Mouse (Mus musculus): ENCODE measurements around the gene Gm17428. TPM values are rescaled to one million over a fixed set of nuclear protein-coding genes. Genes with fewer than 3 reads are reported as not detected.

The Gm17428 gene
- polyA plus RNA-seq (2014; fragmentation: Nextera tagmentation; extraction: Ambion mirVana): not detected in 2 replicates

GRCm38 (mm10) chr14:54976633-54977032 is at the start of gene Gm17428:
Gm17428 (plus strand) TSS chr14:54976933.
- Histone ChIP-seq H3K4me2 (ENCODE audit: low read depth) (no peak within 1 kb of the TSS), H3K27ac (ENCODE audit: low read depth, low read length) (no peak within 1 kb of the TSS), H3K4me1 (ENCODE audit: control insufficient read depth, insufficient read depth, low read length) (no peaks in the 10 kb centered on the region), H3K4me3 (ENCODE audit: low read depth, low read length) (no peak within 1 kb of the TSS), H3K9ac (ENCODE audit: low read length) (no peak within 1 kb of the TSS), H3K36me3 (ENCODE audit: control insufficient read depth, insufficient read depth, low read length) (no peaks in the 10 kb centered on the region), H3K27me3 (ENCODE audit: control insufficient read depth, insufficient read depth, low read length) (no peaks in the 10 kb centered on the region), H3K9me3 (ENCODE audit: control insufficient read depth, low read length) (no peaks in the 10 kb centered on the region)
- WGBS: 65% methylated on average over 1 of the region's 1 CpGs
- no peak for DNase-seq (ENCODE audit: low spot score)
- no peak for ATAC-seq (ENCODE audit: insufficient read depth, low FRiP score, low TSS enrichment)

GRCm38 (mm10) chr14:54927296-54927695 is 49.4 kb upstream of the Gm17428 start:
- peak; percentile 18 for DNase-seq (ENCODE audit: low spot score)
- H3K9ac ChIP-seq (ENCODE audit: low read length): peak overlapping the region; percentile 95
- 12% methylated on average over 7 of the region's 7 CpGs for WGBS
- H3K4me1 ChIP-seq (ENCODE audit: control insufficient read depth, insufficient read depth, low read length): peaks cover 24% of the 10 kb centered on the region
- ATAC-seq (ENCODE audit: insufficient read depth, low FRiP score, low TSS enrichment): no peak
- H3K36me3 ChIP-seq (ENCODE audit: control insufficient read depth, insufficient read depth, low read length): peaks cover 2% of the 10 kb centered on the region
- H3K27ac ChIP-seq (ENCODE audit: low read depth, low read length): peak overlapping the region; percentile 96
- peak overlapping the region; percentile 95 for H3K4me2 ChIP-seq (ENCODE audit: low read depth)
- H3K9me3 ChIP-seq (ENCODE audit: control insufficient read depth, low read length): no peaks in the 10 kb centered on the region
- peak overlapping the region; percentile 51 for H3K4me3 ChIP-seq (ENCODE audit: low read depth, low read length)
- H3K27me3 ChIP-seq (ENCODE audit: control insufficient read depth, insufficient read depth, low read length): no peaks in the 10 kb centered on the region

DNA sequence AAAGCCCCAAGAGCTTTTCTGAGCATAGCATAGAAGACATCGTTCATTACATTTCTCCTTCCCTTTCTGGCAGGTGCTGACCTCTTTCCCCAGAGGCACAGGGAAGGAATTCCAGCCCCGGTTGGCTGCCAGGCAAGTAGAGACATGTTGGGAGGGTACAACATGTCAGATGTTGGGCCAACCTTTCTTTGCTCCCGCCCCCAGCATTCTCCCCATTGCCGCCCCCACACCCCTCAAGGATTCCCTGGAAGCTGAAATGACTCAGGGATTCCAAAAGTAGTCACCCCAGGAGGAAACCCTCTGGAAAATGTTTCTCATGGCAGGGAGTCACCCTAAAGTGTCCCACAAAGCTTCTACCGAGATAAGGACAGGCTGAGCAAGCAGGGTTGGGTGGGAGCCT is 46.9 kb upstream of the Gm17428 start:
- Histone ChIP-seq H3K9me3 (ENCODE audit: control insufficient read depth, low read length) (no peaks in the 10 kb centered on the region), H3K9ac (ENCODE audit: low read length) (no peak overlapping the region), H3K27ac (ENCODE audit: low read depth, low read length) (no peak overlapping the region), H3K4me1 (ENCODE audit: control insufficient read depth, insufficient read depth, low read length) (peaks cover 16% of the 10 kb centered on the region), H3K4me3 (ENCODE audit: low read depth, low read length) (no peak overlapping the region), H3K4me2 (ENCODE audit: low read depth) (no peak overlapping the region), H3K27me3 (ENCODE audit: control insufficient read depth, insufficient read depth, low read length) (no peaks in the 10 kb centered on the region), H3K36me3 (ENCODE audit: control insufficient read depth, insufficient read depth, low read length) (no peaks in the 10 kb centered on the region)
- no peak for DNase-seq (ENCODE audit: low spot score)
- ATAC-seq (ENCODE audit: insufficient read depth, low FRiP score, low TSS enrichment): no peak
- WGBS: 76% methylated on average over 5 of the region's 5 CpGs

GRCm38 (mm10) chr14:54930431-54930830 is 46.3 kb upstream of the Gm17428 start:
- WGBS: 37% methylated on average over 2 of the region's 2 CpGs
- no peak overlapping the region for H3K9ac ChIP-seq (ENCODE audit: low read length)
- ATAC-seq (ENCODE audit: insufficient read depth, low FRiP score, low TSS enrichment) (no peak), DNase-seq (ENCODE audit: low spot score) (no peak)
- no peaks in the 10 kb centered on the region for H3K36me3 ChIP-seq (ENCODE audit: control insufficient read depth, insufficient read depth, low read length)
- no peaks in the 10 kb centered on the region for H3K27me3 ChIP-seq (ENCODE audit: control insufficient read depth, insufficient read depth, low read length)
- peaks cover 14% of the 10 kb centered on the region for H3K4me1 ChIP-seq (ENCODE audit: control insufficient read depth, insufficient read depth, low read length)
- no peak overlapping the region for H3K4me2 ChIP-seq (ENCODE audit: low read depth)
- H3K27ac ChIP-seq (ENCODE audit: low read depth, low read length): no peak overlapping the region
- H3K9me3 ChIP-seq (ENCODE audit: control insufficient read depth, low read length): no peaks in the 10 kb centered on the region
- no peak overlapping the region for H3K4me3 ChIP-seq (ENCODE audit: low read depth, low read length)

DNA sequence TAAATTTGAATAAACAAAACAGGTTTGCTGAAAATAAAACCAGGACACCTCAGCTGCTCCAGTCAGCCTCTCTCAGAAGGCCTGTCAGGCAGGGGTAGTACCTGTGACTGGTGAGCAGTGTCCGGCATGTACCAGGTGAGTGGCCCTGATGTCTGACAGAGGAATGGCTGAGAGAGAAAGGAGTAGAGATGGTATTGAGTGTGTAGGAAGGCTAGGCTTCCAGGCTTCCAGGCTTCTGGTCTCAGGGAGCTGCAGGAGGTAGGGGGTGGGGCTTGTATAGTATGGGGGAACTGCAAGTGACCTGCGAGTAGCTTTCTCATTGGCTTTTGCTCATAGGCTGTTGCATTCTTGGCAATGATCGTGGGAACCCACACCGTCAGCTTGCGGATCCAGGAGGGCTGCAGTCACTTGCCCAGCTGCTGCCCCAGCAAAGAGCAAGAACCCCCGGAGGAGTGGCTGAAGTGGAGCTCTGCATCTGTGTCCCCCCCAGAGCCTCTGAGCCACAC is 44.0 kb upstream of the Gm17428 start, which contains the start of gene Il25:
Gene Il25 (plus strand): TSS at position 51 of the 506 bp plus-strand sequence.
- no peak for ATAC-seq (ENCODE audit: insufficient read depth, low FRiP score, low TSS enrichment)
- Histone ChIP-seq H3K4me1 (ENCODE audit: control insufficient read depth, insufficient read depth, low read length) (no peaks in the 10 kb centered on the region), H3K36me3 (ENCODE audit: control insufficient read depth, insufficient read depth, low read length) (no peaks in the 10 kb centered on the region), H3K9ac (ENCODE audit: low read length) (no peak within 1 kb of the TSS), H3K4me2 (ENCODE audit: low read depth) (no peak within 1 kb of the TSS), H3K4me3 (ENCODE audit: low read depth, low read length) (no peak within 1 kb of the TSS), H3K9me3 (ENCODE audit: control insufficient read depth, low read length) (no peaks in the 10 kb centered on the region), H3K27ac (ENCODE audit: low read depth, low read length) (no peak within 1 kb of the TSS), H3K27me3 (ENCODE audit: control insufficient read depth, insufficient read depth, low read length) (no peaks in the 10 kb centered on the region)
- WGBS: 24% methylated on average over 6 of the region's 6 CpGs
- DNase-seq (ENCODE audit: low spot score): no peak

- H3K27ac ChIP-seq (ENCODE audit: low read depth, low read length): peak within 1 kb of the TSS; percentile 51; the same call in 1 of the 2 replicates
- no peak within 1 kb of the TSS for H3K4me3 ChIP-seq (ENCODE audit: low read depth, low read length)
- ATAC-seq (ENCODE audit: insufficient read depth, low FRiP score, low TSS enrichment) (no peak), DNase-seq (ENCODE audit: low spot score) (peak; percentile 31)
- H3K4me2 ChIP-seq (ENCODE audit: low read depth): no peak within 1 kb of the TSS
- no peak within 1 kb of the TSS for H3K9ac ChIP-seq (ENCODE audit: low read length)
- no peaks in the 10 kb centered on the region for H3K9me3 ChIP-seq (ENCODE audit: control insufficient read depth, low read length)
- H3K27me3 ChIP-seq (ENCODE audit: control insufficient read depth, insufficient read depth, low read length): no peaks in the 10 kb centered on the region
- H3K4me1 ChIP-seq (ENCODE audit: control insufficient read depth, insufficient read depth, low read length): no peaks in the 10 kb centered on the region
- H3K36me3 ChIP-seq (ENCODE audit: control insufficient read depth, insufficient read depth, low read length): no peaks in the 10 kb centered on the region
- WGBS: 41% methylated on average over 8 of the region's 8 CpGs
Observed at GRCm38 (mm10) chr14:54935904-54936830, 40.6 kb upstream of the Gm17428 start, which contains the start of gene Cmtm5. Cmtm5 (plus strand) TSS chr14:54936261.

DNA sequence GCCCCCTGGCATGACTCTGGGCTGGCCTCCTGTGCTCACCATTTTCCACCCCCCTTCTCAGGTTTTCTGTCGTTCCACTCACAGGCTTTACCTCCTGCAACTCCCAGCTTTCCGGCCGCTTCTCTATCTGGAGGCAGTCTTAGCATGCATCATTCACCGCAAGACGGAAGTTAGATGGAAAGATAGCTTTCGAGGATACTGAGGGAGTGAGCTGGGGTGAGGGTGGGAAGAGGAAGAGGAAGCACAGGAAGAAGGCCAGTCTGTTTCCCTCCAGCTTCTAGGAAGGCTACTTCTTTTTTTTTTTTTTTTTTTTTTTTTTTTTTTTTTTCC is 39.9 kb upstream of the Gm17428 start:
- no peak overlapping the region for H3K4me3 ChIP-seq (ENCODE audit: low read depth, low read length)
- ATAC-seq (ENCODE audit: insufficient read depth, low FRiP score, low TSS enrichment): no peak
- no peak overlapping the region for H3K9ac ChIP-seq (ENCODE audit: low read length)
- H3K4me1 ChIP-seq (ENCODE audit: control insufficient read depth, insufficient read depth, low read length): no peaks in the 10 kb centered on the region
- no peaks in the 10 kb centered on the region for H3K27me3 ChIP-seq (ENCODE audit: control insufficient read depth, insufficient read depth, low read length)
- H3K9me3 ChIP-seq (ENCODE audit: control insufficient read depth, low read length): no peaks in the 10 kb centered on the region
- H3K27ac ChIP-seq (ENCODE audit: low read depth, low read length): 0 out of 2 replicates have a peak overlapping the region, but pooled peaks have one; percentile 51
- H3K36me3 ChIP-seq (ENCODE audit: control insufficient read depth, insufficient read depth, low read length): no peaks in the 10 kb centered on the region
- WGBS: 64% methylated on average over 6 of the region's 6 CpGs
- DNase-seq (ENCODE audit: low spot score): no peak
- H3K4me2 ChIP-seq (ENCODE audit: low read depth): no peak overlapping the region

DNA sequence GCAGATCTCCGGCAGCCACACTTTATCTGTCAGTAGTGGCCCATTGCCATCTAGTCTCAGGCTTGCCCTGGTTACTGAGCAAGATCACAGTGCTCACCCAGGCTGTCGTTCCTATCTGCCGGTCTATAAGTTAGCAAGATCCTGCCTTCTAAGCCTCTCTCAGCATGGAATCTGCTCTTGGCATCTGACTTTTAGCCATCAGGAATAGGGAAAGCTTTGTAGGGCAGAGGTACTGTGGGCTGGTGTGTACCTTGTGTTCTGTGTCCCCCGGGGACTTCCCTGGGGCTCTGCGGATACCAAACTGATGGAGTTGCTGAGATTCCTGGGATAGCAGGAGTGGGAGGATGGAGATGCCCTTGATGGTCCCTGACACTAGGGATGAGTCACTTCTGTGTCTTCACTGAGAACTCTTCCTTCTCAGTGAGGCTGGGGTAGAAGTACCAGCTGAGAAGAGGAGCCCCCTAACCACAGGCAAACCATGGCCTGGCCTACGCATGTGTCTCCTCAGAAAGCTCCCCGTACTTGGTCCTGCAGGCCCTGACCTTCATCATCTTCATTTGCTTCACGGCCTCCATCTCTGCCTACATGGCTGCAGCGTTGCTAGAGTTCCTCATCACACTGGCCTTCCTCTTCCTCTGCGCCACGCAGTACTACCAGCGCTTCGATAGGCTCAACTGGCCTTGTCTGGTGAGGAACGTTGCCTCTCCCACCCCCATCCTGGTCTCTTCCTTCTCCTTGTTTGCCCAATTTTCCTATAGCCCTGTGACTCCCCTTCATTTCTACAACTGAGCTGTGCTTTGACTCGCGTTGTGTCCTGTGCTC is 39.2 kb upstream of the Gm17428 start:
- DNase-seq (ENCODE audit: low spot score) (no peak), ATAC-seq (ENCODE audit: insufficient read depth, low FRiP score, low TSS enrichment) (no peak)
- Histone ChIP-seq H3K27me3 (ENCODE audit: control insufficient read depth, insufficient read depth, low read length) (no peaks in the 10 kb centered on the region), H3K4me1 (ENCODE audit: control insufficient read depth, insufficient read depth, low read length) (no peaks in the 10 kb centered on the region), H3K27ac (ENCODE audit: low read depth, low read length) (no peak overlapping the region), H3K9ac (ENCODE audit: low read length) (no peak overlapping the region), H3K9me3 (ENCODE audit: control insufficient read depth, low read length) (no peaks in the 10 kb centered on the region), H3K4me2 (ENCODE audit: low read depth) (no peak overlapping the region), H3K4me3 (ENCODE audit: low read depth, low read length) (no peak overlapping the region), H3K36me3 (ENCODE audit: control insufficient read depth, insufficient read depth, low read length) (no peaks in the 10 kb centered on the region)
- WGBS: 90% methylated on average over 16 of the region's 16 CpGs

Measured in neural tube, embryonic 11.5 days (tissue).